Mouse (Mus musculus) heart, postnatal 0 days (tissue): ENCODE results near the gene Nudt13. TPM values are rescaled to one million over a fixed set of nuclear protein-coding genes. Genes with fewer than 3 reads are reported as not detected.
A peak's percentile ranks its signal among the peaks of the same experiment; 100 is the strongest.

ENCODE experiments used
- ATAC-seq: fragments of 200-750 bp; cut with Nextera tagmentation; 2 replicates; pipeline ENCODE4 v1.8.0; 2017; ENCODE audit warnings: low read depth, moderate number of reproducible peaks, moderate library complexity; ENCODE audit not compliant: insufficient read depth
- DNase-seq: peaks from one replicate; pipeline ENCODE4 v3.0.0-alpha.2; 2016; ENCODE audit warnings: low spot score
- H3K27ac ChIP-seq: fragments of 300-500 bp; sonication (generic); 2 replicates; pipeline ENCODE4 v1.5.1; 2014; ENCODE audit warnings: low read depth, mild to moderate bottlenecking
- H3K27me3 ChIP-seq: fragments of 300-500 bp; sonication (generic); 2 replicates; pipeline ENCODE4 v1.6.1; 2014; ENCODE audit warnings: low read length, mixed read lengths; ENCODE audit not compliant: control insufficient read depth, insufficient read depth
- H3K36me3 ChIP-seq: fragments of 300-500 bp; sonication (generic); replicated peaks from 2 replicates; pipeline ENCODE4 v1.6.1; 2014; ENCODE audit warnings: low read length, mixed read lengths; ENCODE audit not compliant: control insufficient read depth, insufficient read depth
- H3K4me1 ChIP-seq: fragments of 300-500 bp; sonication (generic); 2 replicates; pipeline ENCODE4 v1.6.1; 2014; ENCODE audit warnings: antibody characterized with exemption; ENCODE audit not compliant: control insufficient read depth, insufficient read depth
- H3K4me2 ChIP-seq: fragments of 300-500 bp; sonication (generic); 2 replicates; pipeline ENCODE4 v1.6.1; 2014; ENCODE audit warnings: low read depth, mild to moderate bottlenecking, low read length, moderate library complexity
- H3K4me3 ChIP-seq: fragments of 300-500 bp; sonication (generic); 2 replicates; pipeline ENCODE4 v1.5.1; 2014; ENCODE audit warnings: low read depth, low read length
- H3K9ac ChIP-seq: fragments of 300-500 bp; sonication (generic); replicated peaks from 2 replicates; pipeline ENCODE4 v1.6.1; 2014; ENCODE audit warnings: low read depth, low read length, mixed read lengths
- H3K9me3 ChIP-seq: fragments of 300-500 bp; sonication (generic); replicated peaks from 2 replicates; pipeline ENCODE4 v1.6.1; 2016; ENCODE audit warnings: low read length; ENCODE audit not compliant: control insufficient read depth
- CTCF ChIP-seq: IDR thresholded peaks from 2 replicates; pipeline ENCODE4 v1.5.1; 2016; ENCODE audit warnings: antibody characterized with exemption, control low read depth, low read depth
- EP300 ChIP-seq: IDR thresholded peaks from 2 replicates; pipeline ENCODE4 v1.6.1; 2016; ENCODE audit warnings: antibody characterized with exemption, low read depth
- WGBS: fragments of 180-500 bp; shearing (Covaris S2); extraction: QIAGEN DNeasy Blood & Tissue Kit; methylation state at CpG from one replicate; pipeline ENCODE4 v1.1.7; 2014; 5-methylcytosine and 5-hydroxymethylcytosine counted together
- polyA plus RNA-seq: library from polyadenylated mRNA; unstranded; fragments of >200 nt; fragmentation: Nextera tagmentation; extraction: Ambion mirVana; gene quantifications from 2 replicates; pipeline ENCODE4 v1.2.1, GENCODE M21; 2015
- total RNA-seq: library from RNA; depleted of rRNA; stranded (reverse); fragments of >200 nt; gene quantifications from 2 replicates; pipeline ENCODE4 v1.2.3, GENCODE M21; 2014; ENCODE audit warnings: low replicate concordance

Gene Nudt13
- total and polyA plus RNA-seq, 2 experiments from 2014 or later, result 13.2 to 17.0 TPM

DNA sequence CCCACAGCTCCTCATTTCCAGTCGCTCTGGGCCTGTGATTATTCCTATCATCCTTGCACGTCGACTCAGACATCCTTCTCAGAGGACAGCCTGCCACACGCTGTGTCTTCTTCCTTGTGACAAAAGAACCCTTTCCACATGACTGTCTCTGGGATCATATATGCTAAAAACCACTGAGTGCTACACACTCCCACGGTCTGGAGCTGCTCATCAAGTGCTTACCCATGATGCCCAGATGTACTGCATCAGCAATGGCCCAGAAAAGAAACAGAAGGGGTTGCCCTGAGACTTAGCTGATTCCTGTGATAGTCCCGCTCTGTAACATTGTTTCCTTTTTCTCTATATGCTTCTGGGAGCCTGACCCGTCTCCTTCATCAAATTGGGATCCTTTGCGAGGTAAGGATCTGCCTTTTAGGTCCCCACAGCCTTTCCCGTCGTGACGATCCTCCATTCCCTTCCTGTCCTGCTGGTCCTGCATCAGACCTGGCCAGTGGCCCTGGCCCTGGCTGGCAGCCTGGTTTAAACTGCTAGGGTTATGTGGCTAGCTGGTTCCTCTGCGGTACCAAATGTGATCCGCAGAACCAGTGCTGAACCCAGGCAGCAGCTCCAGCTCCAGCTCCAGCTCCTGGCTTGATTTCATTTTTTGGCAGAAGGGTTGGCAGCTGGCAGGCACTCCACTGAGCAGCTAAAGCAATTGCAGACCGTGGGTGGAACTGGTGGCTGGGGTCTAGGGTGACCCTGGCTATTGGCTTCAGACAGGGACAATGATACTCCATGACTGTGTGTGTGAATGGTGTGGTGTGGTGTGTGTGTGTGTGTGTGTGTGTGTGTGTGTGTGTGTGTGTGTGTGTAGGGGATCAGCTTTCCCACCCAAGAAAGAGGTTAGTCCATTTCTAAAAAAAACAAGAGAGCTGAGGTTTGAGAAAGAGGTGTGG, 44.0 kb upstream of the Nudt13 start:
- Histone ChIP-seq H3K9me3 (no peaks in the 10 kb centered on the region), H3K4me1 (no peaks in the 10 kb centered on the region), H3K27ac (no peak overlapping the region), H3K4me2 (no peak overlapping the region), H3K27me3 (peaks cover 14% of the 10 kb centered on the region; the same call in 1 of the 2 replicates), H3K36me3 (no peaks in the 10 kb centered on the region), H3K4me3 (no peak overlapping the region), H3K9ac (no peak overlapping the region)
- ATAC-seq, result no peak
- 61% methylated on average over 14 of the region's 14 CpGs for WGBS
- no peak for DNase-seq
- TF ChIP-seq EP300 (no peak), CTCF (no peak)

DNA sequence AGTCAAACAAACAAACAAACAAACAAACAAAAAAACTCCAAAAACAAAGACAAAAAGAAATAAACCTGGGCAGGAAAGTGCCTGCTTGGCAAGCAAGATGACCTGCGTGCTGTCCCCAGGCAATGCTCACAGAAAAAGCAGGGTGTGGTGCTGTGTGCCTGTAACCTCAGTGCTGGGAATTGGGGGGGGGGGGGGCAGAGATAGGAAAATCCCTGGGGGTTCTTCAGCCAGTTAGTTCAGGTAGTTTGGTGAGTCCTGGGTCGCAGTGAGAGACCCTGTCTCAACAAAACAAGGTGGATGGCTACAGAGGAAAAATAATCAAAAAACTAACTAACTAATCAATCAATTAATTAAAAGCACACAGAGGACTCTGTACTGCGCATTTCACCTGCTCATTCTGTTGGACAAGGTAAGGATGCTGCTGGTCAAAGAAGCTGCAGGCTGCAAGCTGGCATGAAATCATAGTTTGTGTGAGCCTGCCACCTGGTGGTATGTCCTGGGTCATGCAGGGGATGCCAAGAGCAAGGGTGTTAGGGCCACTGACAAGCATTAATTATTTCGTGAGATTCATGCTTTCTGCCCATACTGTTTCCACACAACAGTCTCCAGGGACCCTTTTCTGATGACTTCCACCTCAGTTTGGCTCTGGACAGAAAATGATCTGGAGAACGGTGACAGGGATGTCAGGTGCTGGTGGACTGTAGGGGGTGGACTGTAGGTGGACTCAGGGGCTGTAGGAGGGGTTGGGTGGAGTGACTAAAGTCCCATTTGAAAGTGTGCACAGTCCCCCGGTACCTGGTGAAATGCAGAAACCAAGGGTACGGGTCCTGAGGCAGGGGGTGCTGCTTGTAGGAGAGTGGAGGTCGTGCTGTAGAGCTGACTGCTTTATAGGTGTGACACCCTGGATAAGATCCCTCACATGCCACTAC, 36.0 kb upstream of the Nudt13 start:
- WGBS, result 50% methylated on average over 8 of the region's 8 CpGs
- Histone ChIP-seq H3K4me1 (no peaks in the 10 kb centered on the region), H3K27ac (no peak overlapping the region), H3K36me3 (no peaks in the 10 kb centered on the region), H3K9ac (no peak overlapping the region), H3K9me3 (no peaks in the 10 kb centered on the region), H3K4me2 (no peak overlapping the region), H3K4me3 (no peak overlapping the region), H3K27me3 (peaks cover 8% of the 10 kb centered on the region; the same call in 1 of the 2 replicates)
- DNase-seq (peak; percentile 51), ATAC-seq (peak; percentile 55; the same call in 1 of the 2 replicates)
- TF ChIP-seq EP300 (no peak), CTCF (peak; percentile 97)

DNA sequence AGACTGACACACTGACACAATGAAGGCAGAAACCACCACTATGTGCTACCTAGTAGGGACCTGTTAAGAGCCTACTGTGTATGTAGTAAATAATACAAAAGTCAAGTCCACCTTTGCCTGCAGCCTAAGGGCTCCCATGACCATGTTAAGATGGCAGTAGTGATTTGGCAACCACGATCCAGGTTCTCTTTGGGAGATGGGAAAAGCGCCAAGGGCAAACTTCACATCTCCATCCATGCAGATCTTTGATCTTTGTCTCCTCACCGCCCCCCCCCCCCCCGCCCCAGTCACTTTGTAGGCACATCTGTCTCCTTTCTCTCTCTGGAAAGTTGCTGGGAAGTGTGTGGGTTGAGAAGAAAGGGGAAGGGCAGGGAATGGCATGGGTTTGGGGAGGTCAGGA, 32.2 kb upstream of the Nudt13 start:
- ATAC-seq (no peak), DNase-seq (no peak)
- no peaks in the 10 kb centered on the region for H3K4me1 ChIP-seq
- no peak overlapping the region for H3K4me3 ChIP-seq
- TF ChIP-seq CTCF (no peak), EP300 (no peak)
- no peak overlapping the region for H3K4me2 ChIP-seq
- H3K9me3 ChIP-seq, result no peaks in the 10 kb centered on the region
- H3K9ac ChIP-seq, result no peak overlapping the region
- H3K27me3 ChIP-seq, result peaks cover 7% of the 10 kb centered on the region; the same call in 1 of the 2 replicates
- 59% methylated on average over 4 of the region's 4 CpGs for WGBS
- no peaks in the 10 kb centered on the region for H3K36me3 ChIP-seq
- H3K27ac ChIP-seq, result no peak overlapping the region

DNA sequence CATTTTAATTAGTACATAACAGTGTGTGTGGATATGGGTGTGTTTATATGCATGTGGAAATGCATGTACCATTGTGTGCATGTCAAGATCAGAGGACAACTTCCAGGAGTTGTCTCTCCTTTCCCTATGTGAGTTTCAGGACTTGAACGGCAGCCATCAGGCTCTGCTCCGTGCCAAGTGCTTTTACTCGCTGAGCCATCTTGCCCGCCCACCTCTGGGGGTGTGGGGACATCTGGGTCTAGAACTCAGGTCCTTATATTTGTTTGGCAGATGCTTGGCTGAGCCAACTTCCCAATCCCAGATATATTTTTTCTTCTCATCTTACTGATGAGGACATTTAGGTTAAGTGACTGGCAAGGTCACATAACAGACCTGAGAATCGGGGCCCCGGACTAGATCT, 26.1 kb upstream of the Nudt13 start:
- Histone ChIP-seq H3K4me2 (no peak overlapping the region), H3K9me3 (no peaks in the 10 kb centered on the region), H3K27ac (no peak overlapping the region), H3K4me1 (no peaks in the 10 kb centered on the region), H3K9ac (no peak overlapping the region), H3K4me3 (no peak overlapping the region), H3K27me3 (no peaks in the 10 kb centered on the region), H3K36me3 (no peaks in the 10 kb centered on the region)
- ATAC-seq (no peak), DNase-seq (no peak)
- WGBS, result 61% methylated on average over 6 of the region's 6 CpGs
- TF ChIP-seq CTCF (no peak), EP300 (no peak)

DNA sequence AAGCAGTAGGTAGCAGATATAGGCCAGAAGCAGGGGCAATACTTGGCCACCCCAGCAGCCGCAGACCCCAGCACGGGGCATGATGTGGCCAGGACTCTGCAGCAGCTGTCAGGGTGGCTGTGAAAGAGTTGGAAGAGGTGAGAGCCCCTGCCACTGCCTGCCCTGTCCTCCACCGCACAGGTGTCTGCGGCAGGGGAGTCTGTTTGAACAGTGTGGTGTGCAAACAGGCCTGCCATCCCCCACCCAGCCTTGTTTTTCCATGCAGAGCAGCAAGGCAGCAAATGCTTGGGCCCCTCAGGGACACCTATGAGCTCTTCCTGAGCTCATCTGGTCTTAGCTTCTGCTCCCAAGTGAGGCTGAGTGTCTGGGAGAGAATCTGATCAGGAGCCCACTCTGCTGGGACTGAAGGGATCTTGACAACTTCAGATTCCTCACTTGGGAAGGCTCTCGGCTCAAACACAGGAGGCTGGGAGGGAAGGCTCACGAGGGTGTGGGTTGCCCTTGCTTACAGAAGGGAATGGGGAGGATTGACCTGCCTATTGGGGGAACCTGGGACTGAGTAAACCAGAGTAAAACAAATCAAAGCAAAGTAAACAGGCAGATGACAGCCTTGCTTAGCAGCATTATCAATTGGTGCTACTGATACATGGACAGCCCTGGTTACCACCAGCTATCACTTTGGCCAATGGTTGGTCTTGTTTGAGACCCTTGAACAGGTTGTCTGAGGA, 25.3 kb upstream of the Nudt13 start, which contains the start of gene Kcnk16:
TSS of gene Kcnk16 (minus strand) at position 118 of the 728 bp plus-strand sequence.
- no peaks in the 10 kb centered on the region for H3K4me1 ChIP-seq
- no peak within 1 kb of the TSS for H3K4me2 ChIP-seq
- ATAC-seq (no peak), DNase-seq (no peak)
- no peaks in the 10 kb centered on the region for H3K27me3 ChIP-seq
- no peak for TF ChIP-seq CTCF
- no peak for TF ChIP-seq EP300
- 0 out of 2 replicates have a peak, but pooled peaks cover 4% of the 10 kb centered on the region for H3K9me3 ChIP-seq
- H3K4me3 ChIP-seq, result no peak within 1 kb of the TSS
- no peak within 1 kb of the TSS for H3K27ac ChIP-seq
- no peak within 1 kb of the TSS for H3K9ac ChIP-seq
- WGBS, result 63% methylated on average over 6 of the region's 6 CpGs
- no peaks in the 10 kb centered on the region for H3K36me3 ChIP-seq
